Mouse (Mus musculus) embryonic facial prominence, embryonic 11.5 days (tissue): Measurements from ENCODE around the gene Zmiz1. TPM values are rescaled to one million over a fixed set of nuclear protein-coding genes. Genes with fewer than 3 reads are reported as not detected.

Source experiments
- ATAC-seq: fragments of 200-750 bp; cut with Nextera tagmentation; replicated peaks from 2 replicates; pipeline ENCODE4 v1.8.0; 2017; ENCODE audit warnings: low read depth; ENCODE audit not compliant: insufficient number of reproducible peaks, low FRiP score, low TSS enrichment
- DNase-seq: peaks from one replicate; pipeline ENCODE4 v3.0.0-alpha.2; 2015; ENCODE audit warnings: low spot score
- H3K27ac ChIP-seq: fragments of 300-500 bp; sonication (generic); replicated peaks from 2 replicates; pipeline ENCODE4 v1.5.1; 2014; ENCODE audit warnings: mild to moderate bottlenecking, low read depth, low read length, control low read depth
- H3K27me3 ChIP-seq: fragments of 300-500 bp; sonication (generic); 2 replicates; pipeline ENCODE4 v1.6.1; 2014; ENCODE audit warnings: mild to moderate bottlenecking, low read length, moderate library complexity, mixed read lengths; ENCODE audit not compliant: control insufficient read depth, insufficient read depth
- H3K36me3 ChIP-seq: fragments of 300-500 bp; sonication (generic); replicated peaks from 2 replicates; pipeline ENCODE4 v1.6.1; 2014; ENCODE audit warnings: low read depth, mild to moderate bottlenecking, low read length, moderate library complexity, mixed read lengths; ENCODE audit not compliant: control insufficient read depth, insufficient read depth
- H3K4me1 ChIP-seq: fragments of 300-500 bp; sonication (generic); 2 replicates; pipeline ENCODE4 v1.6.1; 2014; ENCODE audit warnings: low read length, mixed read lengths; ENCODE audit not compliant: control insufficient read depth, insufficient read depth
- H3K4me2 ChIP-seq: fragments of 300-500 bp; sonication (generic); 2 replicates; pipeline ENCODE4 v1.6.1; 2014; ENCODE audit warnings: low read depth, mild to moderate bottlenecking, control low read depth, low read length, moderate library complexity
- H3K4me3 ChIP-seq: fragments of 300-500 bp; sonication (generic); 2 replicates; pipeline ENCODE4 v1.5.1; 2014; ENCODE audit warnings: low read depth, low read length, control low read depth
- H3K9ac ChIP-seq: fragments of 300-500 bp; sonication (generic); replicated peaks from 2 replicates; pipeline ENCODE4 v1.6.1; 2014; ENCODE audit warnings: mild to moderate bottlenecking, control low read depth, low read length
- H3K9me3 ChIP-seq: fragments of 300-500 bp; sonication (generic); replicated peaks from 2 replicates; pipeline ENCODE4 v1.6.1; 2016; ENCODE audit warnings: mild to moderate bottlenecking, low read length, inconsistent platforms, mixed read lengths; ENCODE audit not compliant: control insufficient read depth
- WGBS: fragments of 180-500 bp; shearing (Covaris S2); extraction: QIAGEN DNeasy Blood & Tissue Kit; methylation state at CpG from one replicate; pipeline ENCODE4 v1.1.7; 2014; 5-methylcytosine and 5-hydroxymethylcytosine counted together
- polyA plus RNA-seq: library from polyadenylated mRNA; unstranded; fragments of >200 nt; fragmentation: Nextera tagmentation; extraction: Ambion mirVana; gene quantifications from 2 replicates; pipeline ENCODE4 v1.2.1, GENCODE M21; 2014

The Zmiz1 gene
- polyA plus RNA-seq, 1 experiment from 2014 or later, result 27.7 TPM

DNA sequence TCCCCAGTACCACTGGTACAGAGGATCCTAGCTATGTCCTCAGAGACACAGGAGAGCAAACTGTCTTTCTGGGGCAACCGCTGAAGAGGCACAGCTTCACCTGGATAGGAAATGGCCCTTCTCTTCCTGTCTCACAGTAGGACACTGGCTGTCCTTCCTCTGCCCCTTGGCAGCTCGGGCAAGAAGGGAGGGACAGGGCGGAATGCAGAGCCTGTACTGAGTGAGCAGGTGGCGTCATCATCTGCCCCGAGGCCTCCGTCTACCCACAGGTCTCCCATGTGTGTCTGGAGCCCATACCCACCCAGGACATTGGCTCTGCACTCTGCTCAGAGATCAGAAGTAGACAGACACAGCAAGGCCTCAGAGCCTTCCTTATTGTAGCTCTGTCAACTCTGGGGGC lies 172.5 kb downstream of the Zmiz1 start:
- Histone ChIP-seq H3K27ac (no peak overlapping the region), H3K4me2 (no peak overlapping the region), H3K27me3 (no peaks in the 10 kb centered on the region), H3K9ac (no peak overlapping the region), H3K36me3 (peaks cover 7% of the 10 kb centered on the region), H3K4me1 (peaks cover 3% of the 10 kb centered on the region; the same call in 1 of the 2 replicates), H3K4me3 (no peak overlapping the region), H3K9me3 (no peaks in the 10 kb centered on the region)
- DNase-seq (no peak), ATAC-seq (no peak)
- 89% methylated on average over 6 of the region's 6 CpGs for WGBS

DNA sequence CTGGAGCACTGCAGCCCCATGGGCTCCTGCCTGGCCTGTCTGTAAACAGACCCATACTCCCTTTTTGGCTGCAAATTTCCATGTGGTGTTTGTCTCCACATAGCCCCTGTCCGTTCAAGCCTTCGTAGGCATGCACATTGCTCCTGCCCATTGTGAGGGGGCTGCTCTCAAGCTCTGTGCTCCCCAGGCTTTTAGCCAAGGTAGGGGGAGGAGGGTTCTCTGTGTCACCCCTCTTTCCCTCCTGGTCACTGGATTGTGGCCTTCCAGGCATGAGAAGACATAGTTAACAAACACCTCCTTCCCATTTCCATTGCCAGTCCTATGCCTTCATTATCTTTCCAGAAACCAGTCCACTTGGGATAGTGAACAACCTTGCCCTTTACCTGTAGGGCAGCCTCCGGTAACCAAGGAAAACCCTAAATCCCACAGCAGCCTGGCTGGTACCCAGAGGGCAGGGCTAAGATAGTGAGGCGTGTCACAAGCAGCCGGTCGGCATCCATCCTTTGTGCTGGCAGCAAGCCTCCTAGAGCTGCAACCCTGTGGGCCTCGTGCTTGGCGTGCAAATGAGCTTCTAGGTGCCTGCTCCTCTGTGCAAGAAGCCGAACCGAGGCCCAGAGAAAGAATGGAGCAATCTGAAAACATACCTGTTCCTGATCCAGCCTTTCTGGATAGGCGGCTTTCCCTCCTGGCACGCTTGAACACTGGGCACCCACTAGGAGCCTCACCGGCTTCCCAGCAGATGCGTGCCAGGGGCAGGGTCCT lies 174.7 kb downstream of the Zmiz1 start:
- no peaks in the 10 kb centered on the region for H3K9me3 ChIP-seq
- no peak for DNase-seq
- H3K4me1 ChIP-seq, result peaks cover 3% of the 10 kb centered on the region; the same call in 1 of the 2 replicates
- no peaks in the 10 kb centered on the region for H3K27me3 ChIP-seq
- H3K27ac ChIP-seq, result no peak overlapping the region
- H3K9ac ChIP-seq, result no peak overlapping the region
- ATAC-seq, result no peak
- 88% methylated on average over 14 of the region's 14 CpGs for whole genome bisulfite sequencing
- H3K4me3 ChIP-seq, result no peak overlapping the region
- peaks cover 7% of the 10 kb centered on the region for H3K36me3 ChIP-seq
- no peak overlapping the region for H3K4me2 ChIP-seq

DNA sequence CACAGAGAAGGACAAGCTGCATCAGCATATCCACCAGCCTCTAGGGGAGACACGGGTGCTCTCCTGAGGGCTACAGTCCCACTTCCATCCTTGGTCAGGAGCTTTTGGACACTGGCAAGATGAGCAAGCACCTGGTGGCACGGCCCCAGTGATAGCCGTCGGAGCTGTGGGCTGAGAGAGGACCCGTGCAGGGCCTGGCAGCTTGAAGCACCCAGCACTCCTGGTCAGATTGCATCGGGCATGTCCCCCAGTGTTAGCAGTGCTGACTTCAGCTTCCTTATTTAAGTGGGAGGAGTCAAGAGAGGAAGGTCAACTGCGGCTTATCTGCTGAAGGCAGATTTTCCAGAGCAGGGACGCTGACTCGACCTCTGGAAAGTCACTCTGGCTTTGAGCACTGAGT lies 175.3 kb downstream of the Zmiz1 start:
- peaks cover 7% of the 10 kb centered on the region for H3K36me3 ChIP-seq

DNA sequence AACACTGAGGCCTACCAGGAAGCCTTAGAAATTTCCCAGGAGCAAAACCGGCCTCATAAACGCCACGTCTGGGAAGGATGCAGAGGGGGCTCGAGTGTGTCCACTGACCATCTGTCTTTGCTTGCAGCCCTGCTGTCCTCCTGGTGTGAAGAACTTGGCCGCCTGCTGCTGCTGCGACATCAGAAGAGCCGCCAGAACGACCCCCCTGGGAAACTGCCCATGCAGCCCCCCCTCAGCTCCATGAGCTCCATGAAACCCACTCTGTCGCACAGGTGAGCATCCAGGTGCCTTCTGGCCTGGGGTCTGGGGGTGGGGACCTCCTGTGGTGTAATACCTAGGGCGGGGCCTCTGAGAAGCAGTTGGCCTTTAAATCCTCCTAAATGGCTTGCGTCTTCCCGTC lies 176.8 kb downstream of the Zmiz1 start:
- H3K4me2 ChIP-seq, result no peak overlapping the region
- H3K27me3 ChIP-seq, result no peaks in the 10 kb centered on the region
- H3K4me3 ChIP-seq, result no peak overlapping the region
- H3K36me3 ChIP-seq, result peaks cover 7% of the 10 kb centered on the region
- DNase-seq (no peak), ATAC-seq (no peak)
- H3K9me3 ChIP-seq, result no peaks in the 10 kb centered on the region
- H3K9ac ChIP-seq, result no peak overlapping the region
- no peak overlapping the region for H3K27ac ChIP-seq
- peaks cover 3% of the 10 kb centered on the region; the same call in 1 of the 2 replicates for H3K4me1 ChIP-seq
- 75% methylated on average over 12 of the region's 12 CpGs for WGBS

More for the DNA sequence above, 175.3 kb downstream of the Zmiz1 start:
- Histone ChIP-seq H3K4me1 (peaks cover 3% of the 10 kb centered on the region; the same call in 1 of the 2 replicates), H3K4me3 (no peak overlapping the region), H3K9me3 (no peaks in the 10 kb centered on the region), H3K27ac (no peak overlapping the region), H3K9ac (no peak overlapping the region), H3K4me2 (no peak overlapping the region), H3K27me3 (no peaks in the 10 kb centered on the region)
- no peak for ATAC-seq
- no peak for DNase-seq
- 78% methylated on average over 9 of the region's 9 CpGs for WGBS

DNA sequence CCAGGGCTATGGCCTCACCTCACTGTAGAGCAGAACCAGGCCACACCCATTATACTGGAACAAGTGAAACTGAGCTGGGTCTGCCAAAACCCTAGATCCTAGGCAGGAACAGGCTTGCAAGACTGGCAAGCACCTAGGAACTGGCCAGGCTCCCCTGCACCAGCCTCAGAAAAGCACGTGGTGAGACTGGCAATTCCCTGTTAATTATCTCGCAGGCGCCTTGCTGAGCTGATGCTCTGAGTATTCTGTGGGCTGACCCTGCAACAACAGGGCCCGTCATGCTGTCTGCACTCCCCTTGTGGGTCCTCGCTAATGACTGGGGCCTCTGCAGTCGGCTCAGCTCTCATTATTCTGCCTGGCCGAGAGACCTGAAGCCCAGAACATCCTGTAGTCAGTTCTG lies 177.3 kb downstream of the Zmiz1 start:
- 72% methylated on average over 7 of the region's 7 CpGs for WGBS
- ATAC-seq (0 out of 2 replicates have a peak, but pooled peaks have one; percentile 29), DNase-seq (no peak)
- H3K9me3 ChIP-seq, result no peaks in the 10 kb centered on the region
- no peak overlapping the region for H3K4me2 ChIP-seq
- no peaks in the 10 kb centered on the region for H3K27me3 ChIP-seq
- H3K27ac ChIP-seq, result no peak overlapping the region
- peaks cover 7% of the 10 kb centered on the region for H3K36me3 ChIP-seq
- H3K4me1 ChIP-seq, result peaks cover 3% of the 10 kb centered on the region; the same call in 1 of the 2 replicates
- no peak overlapping the region for H3K9ac ChIP-seq
- H3K4me3 ChIP-seq, result no peak overlapping the region

DNA sequence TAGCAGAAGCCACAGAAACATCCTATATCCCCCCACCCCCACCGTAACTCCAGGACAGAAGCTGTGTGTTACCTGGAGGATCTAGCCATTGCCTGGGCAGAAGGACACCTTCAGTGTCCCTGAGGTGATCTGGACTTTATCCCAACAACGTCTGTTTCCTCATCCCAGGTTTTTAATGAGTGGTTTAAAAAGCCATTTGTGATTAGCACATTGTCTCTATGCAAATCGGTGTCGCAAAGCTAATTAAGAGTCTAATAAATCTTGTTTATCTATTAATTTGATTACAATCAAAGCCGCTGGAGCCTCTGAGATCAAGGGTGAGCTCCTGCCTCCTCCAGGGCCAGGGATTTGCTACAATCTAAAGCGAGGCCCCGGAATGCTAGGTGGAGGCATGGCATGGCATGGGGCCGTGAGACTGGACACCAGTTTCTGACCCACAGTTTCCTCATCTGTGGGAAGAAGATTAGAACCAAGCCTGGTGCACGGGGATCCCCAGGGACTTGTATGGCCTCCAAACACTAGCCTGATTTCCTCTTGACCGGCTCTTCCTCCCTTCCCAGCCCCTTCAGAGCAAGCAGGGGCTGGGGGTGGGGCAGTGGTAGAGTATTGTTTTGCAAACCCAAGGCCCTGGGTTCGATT lies 180.3 kb downstream of the Zmiz1 start:
- DNase-seq, result no peak

DNA sequence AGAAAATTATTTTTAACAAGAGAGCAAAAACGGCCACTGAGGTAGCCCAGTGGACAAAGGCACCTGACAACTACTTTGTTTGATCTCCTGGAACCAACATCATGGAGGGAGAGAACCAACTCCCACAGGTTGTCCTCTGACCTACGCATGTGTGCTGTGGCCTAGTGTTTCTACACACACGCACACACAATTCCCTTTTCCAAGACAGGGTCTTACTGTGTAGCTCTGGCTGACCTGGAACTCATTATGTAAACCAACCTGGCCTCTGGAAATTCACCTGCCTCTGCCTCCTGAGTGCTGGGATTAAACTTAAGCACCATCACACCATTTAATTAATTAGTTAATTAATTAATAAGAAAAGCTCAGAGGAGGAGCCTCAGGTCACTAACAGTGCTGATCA lies 181.0 kb downstream of the Zmiz1 start:
- Histone ChIP-seq H3K9me3 (no peaks in the 10 kb centered on the region), H3K4me2 (no peak overlapping the region), H3K36me3 (peaks cover 14% of the 10 kb centered on the region), H3K9ac (no peak overlapping the region), H3K4me1 (no peaks in the 10 kb centered on the region; the same call in 1 of the 2 replicates), H3K4me3 (no peak overlapping the region), H3K27ac (no peak overlapping the region), H3K27me3 (no peaks in the 10 kb centered on the region)
- WGBS, result 83% methylated on average over 3 of the region's 3 CpGs
- DNase-seq, result no peak
- ATAC-seq, result no peak

More for the DNA sequence above, 180.3 kb downstream of the Zmiz1 start:
- H3K9ac ChIP-seq, result no peak overlapping the region
- WGBS, result 84% methylated on average over 11 of the region's 11 CpGs
- ATAC-seq, result no peak
- H3K4me2 ChIP-seq, result no peak overlapping the region
- H3K4me1 ChIP-seq, result peaks cover 2% of the 10 kb centered on the region; the same call in 1 of the 2 replicates
- no peak overlapping the region for H3K4me3 ChIP-seq
- H3K27ac ChIP-seq, result no peak overlapping the region
- peaks cover 10% of the 10 kb centered on the region for H3K36me3 ChIP-seq
- no peaks in the 10 kb centered on the region for H3K27me3 ChIP-seq
- H3K9me3 ChIP-seq, result no peaks in the 10 kb centered on the region
